Mouse (Mus musculus): ENCODE data around the gene Sap18b.

DNA sequence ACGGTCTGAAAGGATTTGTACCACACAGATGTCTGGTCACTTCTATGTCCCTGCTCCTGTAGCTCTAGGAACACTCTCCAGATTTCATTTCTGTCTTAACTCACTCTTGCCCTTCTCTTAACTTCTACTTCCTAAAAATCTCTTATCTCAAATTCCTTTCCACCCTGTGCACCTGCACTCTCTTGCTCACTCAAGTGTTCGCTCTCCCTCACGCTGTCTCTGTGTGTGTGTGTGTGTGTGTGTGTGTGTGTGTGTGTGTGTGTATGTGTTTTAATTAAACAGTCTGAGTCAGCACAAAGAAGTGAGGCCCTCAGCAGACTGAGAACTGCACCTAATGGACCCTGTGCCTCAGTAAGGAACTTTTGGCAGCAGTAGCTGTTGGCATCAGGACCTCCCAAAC lies 44.1 kb upstream of the Sap18b start:
- no peak for TF ChIP-seq MAFK (IDR thresholded peaks at IDR 0.05; ENCODE audit: insufficient read depth, low read depth, low read length)
- no peak for TF ChIP-seq ZNF384 (IDR thresholded peaks at IDR 0.05; ENCODE audit: low read depth, low read length)
- TF ChIP-seq ZC3H11A (IDR thresholded peaks at IDR 0.05; ENCODE audit: borderline replicate concordance, low read depth, low read length), result no peak
- TF ChIP-seq CHD2 (IDR thresholded peaks at IDR 0.05; ENCODE audit: low read depth, low read length), result no peak

Data from ES-E14 (cell line).